Mouse (Mus musculus): ENCODE measurements around the gene Fbxl13.

Fbxl13 gene

GRCm38 (mm10) chr5:21513363-21513762, 132.1 kb downstream of the Fbxl13 start:
- no peak for DNase-seq

GRCm38 (mm10) chr5:21509801-21510200, 135.6 kb downstream of the Fbxl13 start:
- no peak for DNase-seq

GRCm38 (mm10) chr5:21506887-21507286, 138.5 kb downstream of the Fbxl13 start:
- no peak for DNase-seq

GRCm38 (mm10) chr5:21505159-21505558, 140.3 kb downstream of the Fbxl13 start:
- DNase-seq, result no peak

- DNase-seq, result no peak
Observed at GRCm38 (mm10) chr5:21502936-21503610, 142.4 kb downstream of the Fbxl13 start.

GRCm38 (mm10) chr5:21500941-21501340, 144.5 kb downstream of the Fbxl13 start:
- DNase-seq, result no peak

GRCm38 (mm10) chr5:21500133-21500532, 145.3 kb downstream of the Fbxl13 start:
- DNase-seq, result no peak

GRCm38 (mm10) chr5:21498925-21499324, 146.5 kb downstream of the Fbxl13 start:
- no peak for DNase-seq

- DNase-seq, result no peak
Observed at GRCm38 (mm10) chr5:21498490-21498889, 146.9 kb downstream of the Fbxl13 start.

GRCm38 (mm10) chr5:21496881-21497280, 148.6 kb downstream of the Fbxl13 start:
- no peak for DNase-seq

- peak; percentile 39 for DNase-seq
Observed at GRCm38 (mm10) chr5:21496321-21496720, 149.1 kb downstream of the Fbxl13 start.

GRCm38 (mm10) chr5:21494781-21495180, 150.7 kb downstream of the Fbxl13 start:
- DNase-seq, result no peak

- no peak for DNase-seq
Observed at GRCm38 (mm10) chr5:21493294-21493999, 152.0 kb downstream of the Fbxl13 start.

- DNase-seq, result no peak
Observed at GRCm38 (mm10) chr5:21492213-21492612, 153.2 kb downstream of the Fbxl13 start.

GRCm38 (mm10) chr5:21491469-21491868, 154.0 kb downstream of the Fbxl13 start:
- DNase-seq, result no peak

- no peak for DNase-seq
Observed at GRCm38 (mm10) chr5:21489135-21489534, 156.3 kb downstream of the Fbxl13 start.

- DNase-seq, result no peak
Observed at GRCm38 (mm10) chr5:21488506-21488905, 156.9 kb downstream of the Fbxl13 start.

GRCm38 (mm10) chr5:21487716-21488115, 157.7 kb downstream of the Fbxl13 start:
- DNase-seq, result no peak

- no peak for DNase-seq
Observed at GRCm38 (mm10) chr5:21487306-21487705, 158.1 kb downstream of the Fbxl13 start.

GRCm38 (mm10) chr5:21486798-21487197, 158.6 kb downstream of the Fbxl13 start:
- DNase-seq, result no peak

GRCm38 (mm10) chr5:21485197-21485829, 160.1 kb downstream of the Fbxl13 start:
- no peak for DNase-seq

GRCm38 (mm10) chr5:21483275-21483674, 162.2 kb downstream of the Fbxl13 start:
- DNase-seq, result no peak

GRCm38 (mm10) chr5:21482446-21483222, 162.8 kb downstream of the Fbxl13 start:
- peak; percentile 24 for DNase-seq

Measured in embryo, embryonic 11 days (tissue).